Mouse (Mus musculus) embryo, embryonic 10 days (tissue): ENCODE measurements at regions not wholly inside any gene's neighbourhood (a gene's known extent, or its start where the extent isn't known, plus 50 kb on each side); places are given as distances from the start of the nearest gene placed in this dataset.

ENCODE experiments used
- DNase-seq: peaks from one replicate; pipeline ENCODE4 v3.0.0-alpha.2; 2015; ENCODE audit warnings: low spot score

DNA sequence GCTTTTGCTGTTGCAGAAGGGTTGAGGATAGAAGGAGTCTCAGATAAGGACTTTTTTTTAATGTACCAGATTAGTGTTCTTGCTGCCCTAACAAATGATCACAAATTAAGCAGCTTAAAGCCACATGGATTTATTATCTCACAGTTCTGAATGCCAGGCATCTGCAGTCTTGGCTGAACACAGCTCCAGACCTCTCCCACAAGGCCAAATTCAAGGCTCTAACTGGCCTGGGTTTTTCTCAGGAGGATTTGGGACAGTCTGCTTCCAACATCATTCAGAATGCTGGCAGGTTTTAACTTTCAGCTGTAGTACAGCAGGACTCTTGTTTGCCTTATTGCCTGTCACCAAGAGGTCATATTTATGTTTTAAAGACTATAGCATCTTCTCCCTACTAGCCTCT lies 329.7 kb upstream of the Chrm2 start:
- DNase-seq: no peak

DNA sequence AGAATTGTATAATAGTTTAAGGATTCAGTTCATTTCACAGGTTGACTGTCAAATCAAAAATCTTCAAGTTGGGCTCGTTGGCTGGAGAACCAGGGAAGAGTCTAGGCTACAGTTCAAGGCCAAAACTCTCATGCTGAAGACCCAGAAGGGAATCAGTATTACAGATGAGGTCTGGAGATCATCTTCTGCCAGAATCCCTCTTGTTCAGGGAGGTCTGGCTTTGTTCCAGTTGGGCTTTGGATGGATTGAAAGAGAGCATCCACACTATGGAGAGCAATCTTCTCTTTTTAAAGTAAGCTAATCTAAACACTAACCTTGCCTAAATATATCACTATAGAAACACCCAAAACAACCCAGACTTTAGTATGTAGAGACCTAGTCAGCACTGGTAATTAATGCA lies 327.5 kb upstream of the Chrm2 start:
- no peak for DNase-seq

DNA sequence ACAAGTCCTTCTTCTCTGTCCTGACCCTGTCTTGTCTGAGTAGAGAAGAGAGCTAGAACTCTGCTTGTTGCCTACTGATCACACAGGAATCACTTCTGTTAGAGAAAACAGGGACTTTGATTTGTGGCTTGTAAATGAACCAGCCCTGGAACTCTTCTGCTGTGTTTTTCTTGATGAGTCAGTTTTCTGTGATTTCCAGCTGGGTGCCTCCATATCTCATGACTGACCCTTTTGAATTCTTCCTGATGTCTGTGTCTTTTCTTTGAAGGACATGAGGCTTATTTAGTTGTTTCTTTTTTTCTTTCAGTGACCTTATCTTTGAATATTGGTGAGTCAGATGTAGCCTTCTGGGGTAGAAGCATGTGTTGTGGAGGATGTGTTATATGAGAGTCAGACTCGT lies 323.0 kb upstream of the Chrm2 start:
- no peak for DNase-seq

DNA sequence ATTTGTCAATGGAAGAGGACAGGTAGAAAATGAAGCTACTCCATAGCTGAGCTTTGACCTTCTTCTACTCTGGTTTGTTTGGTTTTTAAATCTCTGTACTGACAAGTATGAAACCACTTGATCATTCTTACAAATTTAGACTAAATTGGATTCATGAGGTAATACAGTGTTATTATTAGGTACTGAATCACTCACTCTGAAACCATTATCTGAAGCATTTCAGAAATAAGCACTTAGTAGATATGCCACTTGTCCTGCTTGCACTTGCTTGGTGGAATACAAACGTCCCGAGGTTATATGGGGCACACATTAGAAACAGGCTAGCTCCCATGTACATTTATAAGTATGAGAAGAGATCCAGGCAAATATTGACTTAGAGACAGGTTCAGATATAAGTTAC lies 319.2 kb upstream of the Chrm2 start:
- DNase-seq: no peak

DNA sequence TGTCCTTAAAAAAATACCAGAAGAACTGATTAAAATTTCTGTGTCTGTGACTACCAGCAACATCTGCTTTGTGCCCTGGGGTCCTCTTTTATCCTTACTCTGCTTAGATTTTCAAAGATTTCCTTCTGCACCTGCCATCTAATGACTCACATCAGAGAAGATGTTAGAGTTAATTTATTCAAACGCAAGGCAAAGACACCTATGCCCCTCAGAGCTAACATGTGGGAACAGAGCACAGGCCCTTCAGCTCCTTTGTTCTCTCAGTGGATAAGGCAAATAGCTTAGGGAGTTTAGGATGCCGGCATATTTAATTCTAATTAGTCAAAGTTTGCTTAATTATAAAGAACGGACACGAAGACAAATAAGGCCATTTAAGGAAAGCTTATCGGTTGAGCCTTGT lies 308.3 kb upstream of the Chrm2 start:
- DNase-seq: no peak

DNA sequence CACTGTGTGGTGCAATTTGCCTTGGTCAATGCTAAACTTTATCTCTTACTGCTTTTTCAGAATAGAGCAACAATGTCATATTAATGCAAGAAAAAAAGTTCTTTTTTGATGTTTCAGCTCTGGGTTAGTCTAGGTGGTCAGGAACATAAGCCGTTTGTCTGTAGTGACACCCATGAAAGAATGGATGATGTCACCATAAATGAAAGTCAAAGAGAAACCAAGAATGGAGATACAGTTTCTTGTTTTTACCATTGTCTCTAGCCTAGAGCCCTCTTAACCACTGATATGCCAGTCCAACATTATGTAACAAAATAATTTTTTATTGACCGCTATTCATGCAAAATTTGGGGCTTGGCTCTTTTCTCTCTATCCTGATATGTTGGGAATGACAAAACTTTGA lies 294.3 kb upstream of the Chrm2 start:
- DNase-seq: no peak

DNA sequence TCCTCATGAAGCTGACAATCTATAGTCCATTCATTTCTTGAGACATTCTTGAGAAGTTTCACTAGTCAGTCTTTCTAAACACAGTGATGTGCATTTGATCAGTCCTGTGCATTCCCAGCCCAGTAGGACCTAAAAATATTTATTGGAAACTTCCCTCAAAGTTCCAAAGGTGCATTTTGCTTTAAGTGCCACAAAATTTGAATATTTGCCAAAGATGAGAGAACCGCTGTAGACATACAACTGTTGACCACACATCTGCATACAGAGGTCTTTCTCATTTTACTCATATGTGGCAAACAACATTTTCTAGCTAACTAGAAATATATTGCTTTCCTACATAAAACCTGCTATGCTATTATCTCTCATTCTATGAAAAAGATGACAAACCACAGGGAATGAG lies 293.8 kb upstream of the Chrm2 start:
- DNase-seq: no peak

DNA sequence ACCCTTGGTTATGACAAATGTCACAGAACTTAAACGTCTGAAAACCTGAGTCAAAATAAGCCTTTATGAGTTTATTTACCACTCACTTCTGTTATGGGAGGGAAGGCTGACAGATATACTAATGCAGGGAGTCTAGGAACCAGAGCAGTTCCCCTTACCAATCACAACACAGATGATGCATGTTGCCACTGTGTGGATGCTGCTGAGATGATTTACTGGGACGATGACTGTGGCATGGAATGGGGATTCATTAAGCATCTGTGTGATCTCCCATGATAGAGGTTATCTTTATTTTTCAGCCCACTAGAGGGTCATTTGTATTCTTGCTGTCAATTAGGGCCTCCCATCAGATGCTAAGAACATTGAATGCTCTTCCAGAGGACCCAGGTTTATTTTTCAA lies 290.5 kb upstream of the Chrm2 start:
- no peak for DNase-seq

DNA sequence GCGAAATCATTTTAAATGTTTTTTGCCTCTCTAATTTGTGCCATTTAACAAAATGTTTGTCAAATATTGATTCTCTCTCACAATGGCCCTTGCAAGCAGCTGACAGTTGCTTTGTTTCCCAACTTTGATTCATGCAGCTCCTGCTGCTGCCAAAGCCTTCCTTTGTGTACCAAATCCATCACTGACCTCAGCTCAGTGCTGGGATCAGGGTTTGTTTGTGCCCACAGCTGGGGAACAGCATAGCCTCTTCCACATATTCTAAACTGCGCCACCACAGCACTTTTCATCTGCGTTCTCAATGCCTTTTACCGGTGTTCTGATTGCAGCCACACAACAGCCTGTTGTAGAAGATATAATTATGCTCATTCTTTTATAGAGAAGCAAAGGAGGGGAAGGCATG lies 289.7 kb upstream of the Chrm2 start:
- DNase-seq: peak; percentile 14

DNA sequence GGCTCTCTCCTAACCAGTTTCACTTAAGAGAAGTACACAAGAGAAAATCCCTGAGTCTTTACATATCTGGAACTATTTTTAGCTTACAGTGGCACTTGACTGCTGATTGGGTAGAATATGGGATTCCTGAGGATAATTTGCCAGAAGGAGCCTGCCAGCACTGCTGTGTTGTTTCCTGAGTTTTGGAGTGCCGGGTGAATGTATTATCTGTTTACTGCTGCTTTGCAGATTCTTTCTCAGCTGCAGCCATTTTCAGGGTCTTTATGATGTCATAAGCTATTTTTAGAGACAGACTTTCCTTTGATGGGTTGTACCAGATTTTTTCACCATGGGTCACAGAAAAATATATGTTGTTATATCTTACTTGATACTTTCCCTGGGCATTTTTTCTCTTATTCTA lies 279.1 kb upstream of the Chrm2 start:
- no peak for DNase-seq

DNA sequence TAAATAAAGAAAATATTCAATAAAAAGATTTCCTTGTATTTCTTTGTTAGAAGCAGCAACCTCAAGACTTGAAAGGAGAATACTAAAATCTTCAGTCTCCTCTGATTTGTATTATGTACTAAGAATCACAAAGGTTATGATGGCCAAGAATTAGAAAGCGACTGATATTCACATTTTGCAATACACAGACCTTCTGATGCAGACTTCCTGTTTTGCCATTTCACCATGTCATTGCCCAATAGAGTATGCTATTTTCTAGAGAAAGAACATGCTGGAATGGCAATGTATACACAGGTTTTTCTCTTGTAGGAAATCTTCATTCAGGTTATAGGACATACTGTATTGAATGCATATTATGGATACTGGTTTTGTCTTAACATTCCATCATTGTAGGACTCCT lies 250.7 kb upstream of the Chrm2 start:
- DNase-seq: no peak

DNA sequence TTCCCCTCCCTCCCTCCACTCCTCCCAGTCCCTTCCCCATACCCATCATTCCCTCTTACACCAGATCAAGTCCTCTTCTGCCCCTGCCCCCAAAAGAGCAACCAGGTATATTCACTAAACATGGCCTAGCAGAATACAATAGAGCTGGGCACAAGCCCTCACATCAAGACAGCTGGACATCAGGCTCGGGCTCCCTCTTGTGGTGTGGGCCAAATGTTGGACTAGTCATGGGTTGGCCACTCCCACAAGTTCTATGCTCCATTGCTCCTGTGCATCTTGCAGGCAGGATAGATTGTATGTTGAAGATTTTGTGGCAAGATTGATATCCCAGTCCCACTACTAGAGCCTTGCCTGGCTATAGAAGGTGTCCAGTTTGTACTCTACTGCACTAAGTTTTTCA lies 240.6 kb upstream of the Chrm2 start:
- no peak for DNase-seq

DNA sequence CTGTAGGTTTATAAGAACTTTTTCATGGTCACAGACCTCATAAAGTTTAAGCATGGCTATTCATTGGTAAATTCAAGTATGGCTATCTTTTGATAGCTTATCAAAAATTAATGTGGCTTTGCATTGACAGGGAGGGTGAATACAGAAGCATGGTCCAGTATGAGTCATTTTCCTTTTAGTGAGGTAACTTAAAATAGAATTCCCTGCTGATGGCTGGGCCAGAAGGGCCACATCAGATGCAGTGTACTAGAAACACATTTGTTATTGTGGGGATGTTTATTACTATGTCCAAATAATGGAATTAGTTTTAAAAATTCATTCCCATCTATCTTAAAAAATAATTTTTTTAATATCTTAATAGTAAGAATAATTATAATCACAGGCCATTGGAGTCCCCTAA lies 213.4 kb upstream of the Chrm2 start:
- no peak for DNase-seq

DNA sequence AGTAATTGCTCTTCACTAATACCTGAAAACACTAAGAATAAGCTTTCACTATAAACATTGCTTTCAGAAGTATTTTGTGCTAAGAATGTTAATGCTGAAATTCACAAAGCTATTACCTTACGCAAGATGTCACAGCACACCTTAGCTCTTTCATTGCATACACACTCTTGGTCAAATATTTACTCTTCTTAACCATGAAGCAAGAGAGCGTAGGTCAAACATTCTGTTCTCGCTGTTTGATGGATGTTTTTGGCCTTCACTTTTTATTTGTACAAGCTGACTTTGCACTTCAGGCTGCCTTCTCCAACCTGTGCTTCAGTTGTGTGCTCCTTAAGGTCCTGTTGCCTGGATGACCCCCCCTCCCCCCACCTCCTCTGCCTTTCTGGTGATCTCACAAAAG lies 212.8 kb upstream of the Chrm2 start:
- DNase-seq: no peak

DNA sequence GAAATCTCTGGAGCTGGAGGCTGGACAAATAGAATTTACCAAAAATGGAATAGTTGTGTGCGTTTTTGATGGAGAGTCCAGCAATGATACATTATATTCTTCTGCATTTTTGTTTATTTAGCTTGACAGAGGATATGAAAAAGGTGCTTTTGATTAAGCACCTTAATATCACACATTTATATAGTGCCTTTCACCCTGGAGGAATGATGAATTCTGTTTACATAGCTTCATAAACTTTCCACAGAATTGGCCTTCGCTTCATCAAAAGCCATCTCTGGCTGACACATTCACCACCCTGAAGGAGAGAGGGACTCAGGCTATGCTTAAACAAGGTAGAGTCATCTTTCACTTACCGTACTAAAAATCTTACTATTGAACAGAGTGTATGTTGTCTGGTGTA lies 208.0 kb upstream of the Chrm2 start:
- no peak for DNase-seq

DNA sequence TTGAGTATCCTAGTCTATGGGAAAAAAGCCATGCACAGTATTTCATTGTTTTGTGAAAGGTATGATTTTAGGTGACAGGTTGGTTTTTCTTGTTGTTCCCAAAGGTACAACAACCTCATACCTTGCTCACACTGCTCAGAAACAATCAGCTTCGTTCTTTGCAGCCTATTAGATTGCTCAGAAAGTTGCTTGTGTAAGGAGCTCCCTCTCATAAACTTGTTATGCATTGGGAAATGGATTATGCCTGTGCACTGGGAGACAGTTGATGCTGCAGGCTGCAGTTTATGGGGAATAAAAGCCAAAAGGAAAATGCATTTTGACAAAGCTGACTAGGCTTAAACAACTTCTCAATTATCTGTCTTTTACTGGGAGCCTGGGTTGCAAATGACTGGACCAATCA lies 205.2 kb upstream of the Chrm2 start:
- no peak for DNase-seq

DNA sequence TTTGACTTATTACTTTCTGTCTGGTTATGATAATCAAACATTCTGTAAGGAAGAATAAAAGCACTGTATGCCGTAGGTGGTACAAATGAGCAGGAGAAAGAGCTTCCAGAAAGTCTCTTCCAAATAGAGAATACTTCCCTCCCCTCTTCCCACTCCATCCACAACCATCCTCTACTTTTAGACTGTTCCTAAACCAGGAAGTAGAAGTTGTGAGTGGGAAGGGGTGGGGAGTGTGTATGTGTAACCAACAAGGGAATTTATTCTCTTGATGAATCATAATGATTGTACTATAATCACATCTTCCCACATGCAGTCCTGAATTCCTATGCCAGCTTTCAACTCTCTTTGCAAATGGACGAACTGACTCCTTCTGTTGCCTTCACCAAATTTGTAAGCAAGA lies 181.2 kb upstream of the Chrm2 start:
- DNase-seq: no peak

DNA sequence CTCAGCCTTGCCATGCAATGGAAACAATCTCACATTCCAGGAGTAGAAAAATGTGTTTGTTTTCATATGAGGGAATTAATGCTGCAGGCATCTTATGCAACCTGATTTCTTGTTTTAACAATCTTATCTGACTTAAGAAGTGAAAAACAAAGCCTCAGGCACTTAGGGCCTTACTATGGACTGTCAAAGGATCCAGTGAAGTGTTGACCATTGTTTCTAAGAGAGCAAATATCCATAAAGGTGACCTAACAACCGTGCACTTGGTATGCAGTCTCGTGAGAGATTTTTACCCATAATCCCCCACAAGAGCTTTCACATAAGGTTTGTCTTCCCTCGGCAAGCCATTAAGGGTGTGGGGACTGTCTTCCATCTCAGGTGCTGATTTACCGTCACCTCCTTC lies 166.6 kb upstream of the Chrm2 start:
- no peak for DNase-seq

DNA sequence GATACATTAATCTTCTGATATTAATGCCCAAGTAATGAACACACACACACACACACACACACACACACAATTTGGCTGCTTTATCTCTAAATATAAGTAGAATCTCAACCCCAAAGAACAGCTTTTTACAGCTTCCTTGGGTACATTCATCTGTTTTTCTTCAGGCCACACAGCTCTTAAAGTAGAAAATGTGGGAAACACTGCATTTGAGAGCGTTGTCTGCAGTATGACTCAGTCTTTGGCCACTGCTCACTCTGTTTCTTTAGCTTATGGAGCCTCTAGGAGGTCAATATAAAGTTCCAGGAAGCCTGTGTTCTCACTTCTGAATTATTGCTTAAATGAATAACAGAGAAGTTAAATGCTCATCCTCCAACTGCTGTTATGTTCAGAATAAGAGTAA lies 153.4 kb upstream of the Chrm2 start:
- DNase-seq: no peak

DNA sequence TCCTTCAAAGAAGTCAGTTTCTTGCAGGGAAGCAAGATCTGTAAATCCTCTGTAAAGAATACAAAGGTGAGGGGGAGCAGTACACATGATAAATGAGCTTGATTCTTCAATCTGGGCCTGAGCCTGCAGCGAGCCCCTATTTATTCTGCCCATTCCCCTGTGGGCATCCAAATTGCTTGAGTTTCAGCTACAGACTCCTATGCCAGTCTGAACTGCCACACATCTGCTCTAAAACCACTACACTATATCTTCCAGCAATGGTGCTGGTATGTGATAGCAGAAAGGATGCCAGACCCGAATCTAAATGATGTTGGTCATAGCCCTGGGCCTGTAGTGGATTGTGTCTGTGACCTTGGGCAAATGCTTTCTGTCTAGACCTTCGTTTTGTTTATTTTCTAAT lies 140.9 kb upstream of the Chrm2 start:
- no peak for DNase-seq

DNA sequence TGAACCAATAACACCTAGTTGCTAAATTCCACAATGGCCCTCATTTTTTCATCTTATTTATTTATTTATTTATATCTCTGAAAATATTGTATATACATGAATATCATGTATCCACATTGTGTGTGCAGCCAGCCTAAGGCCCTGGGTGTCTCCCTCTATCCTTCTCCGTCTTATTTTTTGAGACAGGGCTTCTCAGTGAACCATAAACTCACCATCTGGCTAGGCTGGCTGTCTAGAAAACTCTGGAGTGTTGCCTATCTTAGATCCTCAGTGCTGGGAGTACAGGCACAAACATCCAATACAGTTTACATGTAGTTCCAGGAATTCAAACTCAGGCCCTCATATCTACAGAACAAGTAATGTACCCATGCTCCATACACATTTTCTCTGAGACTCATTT lies 139.7 kb upstream of the Chrm2 start:
- DNase-seq: no peak

DNA sequence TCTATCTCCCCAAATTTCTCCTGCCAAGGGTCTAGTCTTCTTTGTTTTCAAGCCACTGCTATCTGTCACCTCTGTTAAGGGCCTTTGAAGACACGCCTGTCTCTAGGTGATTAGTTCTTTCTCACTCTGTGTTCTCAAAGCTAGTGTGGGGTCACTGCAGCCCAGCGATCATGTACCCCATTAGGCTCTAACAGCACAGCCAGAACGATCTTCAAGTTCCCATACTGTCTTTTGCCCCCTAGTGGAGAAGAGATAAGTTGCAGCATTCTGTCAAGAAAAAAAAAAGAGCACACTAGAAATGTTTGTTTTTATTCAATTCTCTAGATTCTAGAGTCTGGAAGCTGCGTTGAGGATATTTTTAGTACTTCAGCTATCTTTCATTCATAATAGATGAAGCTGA lies 138.8 kb upstream of the Chrm2 start:
- DNase-seq: peak; percentile 65

DNA sequence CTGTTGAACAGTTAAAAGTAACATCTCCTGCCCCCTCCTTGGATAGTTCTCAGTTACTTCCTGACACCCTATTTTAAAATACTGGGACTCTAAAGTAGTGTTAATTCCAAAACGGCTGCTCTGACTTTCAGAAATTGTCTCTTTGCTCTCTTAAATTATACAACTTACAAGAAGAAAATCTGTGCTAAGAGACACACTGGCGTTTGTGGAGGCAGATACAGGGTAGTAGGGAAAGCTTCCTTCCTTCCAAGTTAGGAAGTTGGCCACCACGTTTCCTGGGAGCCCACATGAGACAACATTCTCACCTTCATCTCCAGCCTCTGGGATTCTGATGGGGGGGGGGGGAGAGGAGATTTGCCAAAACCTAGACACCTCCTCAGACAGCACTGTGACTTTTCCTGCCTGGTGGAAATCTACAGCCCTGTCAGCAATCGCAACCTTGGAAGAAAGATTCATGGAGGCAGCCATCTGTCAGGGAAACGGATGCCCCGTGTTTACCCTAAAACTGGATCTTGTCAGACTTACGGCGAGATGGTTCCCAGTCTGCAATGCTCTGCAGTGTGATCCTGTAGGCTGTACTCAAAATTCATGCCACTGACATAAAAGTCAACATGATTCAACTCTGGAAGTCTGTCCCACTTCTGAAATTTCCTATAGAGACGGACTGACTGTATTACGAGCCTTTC lies 121.0 kb upstream of the Chrm2 start:
- no peak for DNase-seq

DNA sequence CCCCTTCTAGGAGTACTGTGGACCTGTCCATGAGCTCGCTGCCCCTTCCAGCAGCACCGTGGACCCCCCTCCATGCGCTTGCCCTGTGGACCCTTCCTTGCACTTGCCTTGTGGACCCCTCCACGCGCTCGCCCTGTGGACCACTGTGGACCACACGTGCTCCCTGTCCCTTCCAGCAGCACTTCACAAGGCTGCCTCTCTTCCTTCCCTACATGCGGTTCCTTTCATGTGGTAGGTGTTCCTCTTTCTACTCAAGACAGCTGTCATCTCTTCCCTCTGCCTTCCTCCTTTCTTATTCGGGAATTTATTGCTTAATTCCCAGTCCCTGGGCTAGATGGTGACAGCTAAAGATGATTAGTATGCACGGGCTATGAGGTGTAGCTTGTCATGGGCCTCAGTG lies 101.2 kb upstream of the Chrm2 start:
- DNase-seq: no peak

DNA sequence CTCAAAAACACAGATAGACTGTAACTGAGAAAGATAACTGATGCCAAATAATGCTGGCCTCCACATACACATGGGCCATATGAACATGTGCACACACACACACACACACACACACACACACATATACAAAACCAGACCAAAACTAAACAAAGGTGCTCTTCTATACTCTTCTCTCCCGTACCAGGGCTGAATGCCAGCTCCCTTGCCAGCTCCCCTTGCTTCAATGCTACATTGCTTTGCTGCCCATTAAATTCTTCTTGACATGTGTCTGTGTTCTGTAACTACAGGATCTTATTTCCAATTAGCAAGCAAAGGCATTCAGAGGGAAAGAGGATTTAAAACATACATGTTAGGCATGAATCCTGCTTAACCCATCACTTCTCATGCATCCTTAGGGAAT lies 74.3 kb upstream of the Chrm2 start:
- DNase-seq: no peak
